Comparison of ENCODE assay signal across 8 mouse cellular contexts in genomic region chr5:118379245-118380051, GRCm38 (mm10).
DNase-seq lines count a peak whose midpoint lies in the region; ATAC-seq lines count a peak whose summit lies in the region.

No protein-coding gene starts in this region.

- H3K4me3 ChIP-seq in neural tube, embryonic 11.5 days (ENCODE audit: low read depth, low read length): no peak overlapping the region
- no peak overlapping the region for H3K4me3 ChIP-seq in hindbrain, embryonic 16.5 days (ENCODE audit: low read length)
- H3K4me3 ChIP-seq in liver, embryonic 13.5 days (replicated peaks): no peak overlapping the region
- H3K4me3 ChIP-seq in neural tube, embryonic 13.5 days: no peak overlapping the region

- no peaks in the 10 kb centered on the region for H3K36me3 ChIP-seq in neural tube, embryonic 11.5 days (ENCODE audit: control insufficient read depth, insufficient read depth, low read length)
- H3K36me3 ChIP-seq in hindbrain, embryonic 16.5 days (ENCODE audit: control insufficient read depth, insufficient read depth, low read length): no peaks in the 10 kb centered on the region
- H3K36me3 ChIP-seq in liver, embryonic 13.5 days: no peaks in the 10 kb centered on the region
- H3K36me3 ChIP-seq in neural tube, embryonic 13.5 days: no peaks in the 10 kb centered on the region

- H3K4me1 ChIP-seq in neural tube, embryonic 11.5 days (ENCODE audit: control insufficient read depth, insufficient read depth, low read length): peaks cover 7% of the 10 kb centered on the region; the same call in 1 of the 2 replicates
- H3K4me1 ChIP-seq in hindbrain, embryonic 16.5 days (ENCODE audit: control insufficient read depth, insufficient read depth, low read depth, low read length): peaks cover 14% of the 10 kb centered on the region
- H3K4me1 ChIP-seq in liver, embryonic 13.5 days (replicated peaks): peaks cover 45% of the 10 kb centered on the region
- peaks cover 38% of the 10 kb centered on the region for H3K4me1 ChIP-seq in neural tube, embryonic 13.5 days (replicated peaks)

- H3K27ac ChIP-seq in neural tube, embryonic 11.5 days (ENCODE audit: low read depth, low read length): peak overlapping the region; percentile 67; the same call in 1 of the 2 replicates
- peak overlapping the region; percentile 80 for H3K27ac ChIP-seq in hindbrain, embryonic 16.5 days (ENCODE audit: low read depth, low read length)
- no peak overlapping the region for H3K27ac ChIP-seq in liver, embryonic 13.5 days
- peak overlapping the region; percentile 91 for H3K27ac ChIP-seq in neural tube, embryonic 13.5 days (replicated peaks)

- ATAC-seq in neural tube, embryonic 11.5 days (ENCODE audit: insufficient read depth, low FRiP score, low TSS enrichment): no peak
- ATAC-seq in hindbrain, embryonic 16.5 days: no peak
- ATAC-seq in liver, embryonic 13.5 days (ENCODE audit: low read depth): no peak
- no peak for ATAC-seq in neural tube, embryonic 13.5 days (ENCODE audit: low read depth)
- no peak for ATAC-seq in inflammation-experienced regulatory T-cells, adult 6 months

- H3K9ac ChIP-seq in neural tube, embryonic 11.5 days (ENCODE audit: low read length): no peak overlapping the region
- no peak overlapping the region for H3K9ac ChIP-seq in hindbrain, embryonic 16.5 days (ENCODE audit: low read depth, low read length)
- no peak overlapping the region for H3K9ac ChIP-seq in liver, embryonic 13.5 days
- no peak overlapping the region for H3K9ac ChIP-seq in neural tube, embryonic 13.5 days

- no peak for DNase-seq in neural tube, embryonic 11.5 days (ENCODE audit: low spot score)
- no peak for DNase-seq in neural tube, embryonic 10.5 days (ENCODE audit: extremely low spot score, low spot score)
- no peak for DNase-seq in liver, embryonic 13.5 days
- DNase-seq in layer of hippocampus, postnatal 10 days (ENCODE audit: low spot score in 2 of 2): no peak
- DNase-seq in gastrocnemius, postnatal 10 days: no peak

- H3K27me3 ChIP-seq in neural tube, embryonic 11.5 days (ENCODE audit: control insufficient read depth, insufficient read depth, low read length): no peaks in the 10 kb centered on the region
- no peaks in the 10 kb centered on the region for H3K27me3 ChIP-seq in hindbrain, embryonic 16.5 days (replicated peaks; ENCODE audit: control insufficient read depth, insufficient read depth, low read length)
- peaks cover 57% of the 10 kb centered on the region for H3K27me3 ChIP-seq in liver, embryonic 13.5 days
- H3K27me3 ChIP-seq in neural tube, embryonic 13.5 days: peaks cover 4% of the 10 kb centered on the region

- 43% methylated on average over 24 of the region's 24 CpGs for WGBS in neural tube, embryonic 11.5 days
- WGBS in hindbrain, embryonic 16.5 days: 29% methylated on average over 24 of the region's 24 CpGs
- WGBS in liver, embryonic 13.5 days (ENCODE audit: insufficient replicate concordance): 58% methylated on average over 24 of the region's 24 CpGs
- 33% methylated on average over 24 of the region's 24 CpGs for WGBS in neural tube, embryonic 13.5 days

- H3K9me3 ChIP-seq in neural tube, embryonic 11.5 days (ENCODE audit: control insufficient read depth, low read length): no peaks in the 10 kb centered on the region
- no peaks in the 10 kb centered on the region for H3K9me3 ChIP-seq in hindbrain, embryonic 16.5 days (ENCODE audit: control insufficient read depth, low read length)
- no peaks in the 10 kb centered on the region for H3K9me3 ChIP-seq in liver, embryonic 13.5 days (replicated peaks)
- no peaks in the 10 kb centered on the region for H3K9me3 ChIP-seq in neural tube, embryonic 13.5 days

- no peak overlapping the region for H3K4me2 ChIP-seq in neural tube, embryonic 11.5 days (ENCODE audit: low read depth)
- no peak overlapping the region; the same call in 1 of the 2 replicates for H3K4me2 ChIP-seq in hindbrain, embryonic 16.5 days (ENCODE audit: low read length)
- peak overlapping the region; percentile 79; the same call in 1 of the 2 replicates for H3K4me2 ChIP-seq in liver, embryonic 13.5 days
- peak overlapping the region; percentile 18; the same call in 1 of the 2 replicates for H3K4me2 ChIP-seq in neural tube, embryonic 13.5 days

Comparison
In these comparisons a context has a peak if more than half of its experiments do, and no peak if none do; other contexts are left out.
1. H3K4me2 ChIP-seq: peak in liver, embryonic 13.5 days (single experiment) and neural tube, embryonic 13.5 days (single experiment); none in neural tube, embryonic 11.5 days (single experiment) and hindbrain, embryonic 16.5 days (single experiment).